Mouse (Mus musculus) embryonic facial prominence, embryonic 14.5 days (tissue): Measurements from ENCODE around the gene Efcab10. TPM values are rescaled to one million over a fixed set of nuclear protein-coding genes. Genes with fewer than 3 reads are reported as not detected.

Experiments
- ATAC-seq: fragments of 200-750 bp; cut with Nextera tagmentation; 2 replicates; pipeline ENCODE4 v1.8.0; 2017; ENCODE audit warnings: low read depth, moderate number of reproducible peaks, moderate TSS enrichment
- DNase-seq: peaks from one replicate; pipeline ENCODE4 v3.0.0-alpha.2; 2015; ENCODE audit warnings: low spot score
- H3K27ac ChIP-seq: fragments of 300-500 bp; sonication (generic); replicated peaks from 2 replicates; pipeline ENCODE4 v1.5.1; 2014; ENCODE audit warnings: low read depth, mild to moderate bottlenecking, low read length, moderate library complexity
- H3K27me3 ChIP-seq: fragments of 300-500 bp; sonication (generic); replicated peaks from 2 replicates; pipeline ENCODE4 v1.6.1; 2014; ENCODE audit warnings: low read length; ENCODE audit not compliant: control insufficient read depth, insufficient read depth
- H3K36me3 ChIP-seq: fragments of 300-500 bp; sonication (generic); 2 replicates; pipeline ENCODE4 v1.6.1; 2014; ENCODE audit warnings: low read length, mixed read lengths; ENCODE audit not compliant: control insufficient read depth, insufficient read depth
- H3K4me1 ChIP-seq: fragments of 300-500 bp; sonication (generic); 2 replicates; pipeline ENCODE4 v1.6.1; 2014; ENCODE audit warnings: antibody characterized with exemption, low read length; ENCODE audit not compliant: control insufficient read depth, insufficient read depth
- H3K4me2 ChIP-seq: fragments of 300-500 bp; sonication (generic); 2 replicates; pipeline ENCODE4 v1.6.1; 2014; ENCODE audit warnings: low read depth, mild to moderate bottlenecking, low read length, moderate library complexity, mixed read lengths
- H3K4me3 ChIP-seq: fragments of 300-500 bp; sonication (generic); 2 replicates; pipeline ENCODE4 v1.5.1; 2014; ENCODE audit warnings: low read depth, mild to moderate bottlenecking, low read length
- H3K9ac ChIP-seq: fragments of 300-500 bp; sonication (generic); 2 replicates; pipeline ENCODE4 v1.6.1; 2014; ENCODE audit warnings: low read depth, mild to moderate bottlenecking, low read length, moderate library complexity, mixed read lengths
- H3K9me3 ChIP-seq: fragments of 300-500 bp; sonication (generic); 2 replicates; pipeline ENCODE4 v1.6.1; 2016; ENCODE audit warnings: low read length; ENCODE audit not compliant: control insufficient read depth
- WGBS: fragments of 180-500 bp; shearing (Covaris S2); extraction: QIAGEN DNeasy Blood & Tissue Kit; methylation state at CpG from one replicate; pipeline ENCODE4 v1.1.7; 2014; 5-methylcytosine and 5-hydroxymethylcytosine counted together
- polyA plus RNA-seq: library from polyadenylated mRNA; unstranded; fragments of >200 nt; fragmentation: Nextera tagmentation; extraction: Ambion mirVana; gene quantifications from 2 replicates; pipeline ENCODE4 v1.2.1, GENCODE M21; 2014

Efcab10 gene
- polyA plus RNA-seq, 1 experiment from 2014 or later: 5.0 TPM

DNA sequence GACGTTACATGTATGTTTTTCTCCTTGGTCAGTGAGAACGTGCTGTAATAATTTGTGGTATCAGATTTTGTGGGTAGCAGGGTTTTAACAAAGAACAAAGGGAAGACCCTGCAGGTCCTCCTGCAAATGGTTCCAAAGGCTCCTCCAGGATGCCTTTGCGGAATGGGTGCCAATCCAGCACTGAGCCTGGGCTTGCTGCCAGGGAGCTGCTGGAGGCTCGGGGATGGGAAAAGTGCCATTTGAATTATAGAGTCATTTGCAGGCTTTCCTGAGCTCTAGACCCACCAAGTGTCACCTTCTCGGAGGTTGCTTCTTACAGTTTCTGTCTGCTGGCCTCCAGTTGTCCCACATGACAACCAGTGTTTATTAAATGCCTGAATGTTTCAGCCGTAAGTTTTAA is 33.9 kb upstream of the Efcab10 start:
- 39% methylated on average over 6 of the region's 6 CpGs for WGBS
- 0 out of 2 replicates have a peak, but pooled peaks cover 9% of the 10 kb centered on the region for H3K4me1 ChIP-seq
- ATAC-seq (0 out of 2 replicates have a peak, but pooled peaks have one; percentile 18), DNase-seq (peak; percentile 82)
- H3K27me3 ChIP-seq: no peaks in the 10 kb centered on the region
- no peak overlapping the region for H3K9ac ChIP-seq
- H3K4me3 ChIP-seq: no peak overlapping the region
- peaks cover 3% of the 10 kb centered on the region; the same call in 1 of the 2 replicates for H3K36me3 ChIP-seq
- H3K27ac ChIP-seq: peak overlapping the region; percentile 13; the same call in 1 of the 2 replicates
- H3K4me2 ChIP-seq: no peak overlapping the region
- no peaks in the 10 kb centered on the region for H3K9me3 ChIP-seq

- H3K9me3 ChIP-seq: no peaks in the 10 kb centered on the region
- no peaks in the 10 kb centered on the region for H3K27me3 ChIP-seq
- H3K4me1 ChIP-seq: 0 out of 2 replicates have a peak, but pooled peaks cover 9% of the 10 kb centered on the region
- no peak for ATAC-seq
- H3K4me2 ChIP-seq: no peak overlapping the region
- WGBS: 77% methylated on average over 8 of the region's 8 CpGs
- no peak overlapping the region for H3K9ac ChIP-seq
- H3K27ac ChIP-seq: no peak overlapping the region
- no peak for DNase-seq
- no peak overlapping the region for H3K4me3 ChIP-seq
- peaks cover 10% of the 10 kb centered on the region for H3K36me3 ChIP-seq
Observed at GRCm38 (mm10) chr12:33364511-33364910, 30.1 kb upstream of the Efcab10 start.

DNA sequence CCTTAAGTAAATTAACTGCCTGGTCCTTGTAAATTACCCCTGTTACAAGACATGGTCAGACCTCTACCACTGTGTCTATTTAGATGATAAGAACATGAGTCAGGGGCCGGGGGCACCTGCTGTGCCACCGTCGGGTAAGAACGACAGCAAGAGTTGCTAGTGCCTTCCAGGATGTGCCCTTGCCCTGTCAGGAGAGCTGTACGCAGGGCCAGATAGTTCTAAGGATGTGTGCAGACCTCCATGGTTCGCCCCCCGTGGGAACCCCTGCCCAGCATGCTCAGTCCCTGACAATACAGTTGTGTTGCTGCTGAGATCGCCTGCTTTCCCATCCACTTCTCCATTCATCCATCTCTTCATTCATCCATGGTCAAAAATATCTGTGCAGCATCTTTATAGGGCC is 29.5 kb upstream of the Efcab10 start:
- no peak for DNase-seq
- Histone ChIP-seq H3K36me3 (peaks cover 7% of the 10 kb centered on the region), H3K4me1 (0 out of 2 replicates have a peak, but pooled peaks cover 9% of the 10 kb centered on the region), H3K9me3 (no peaks in the 10 kb centered on the region), H3K27ac (no peak overlapping the region), H3K9ac (no peak overlapping the region), H3K4me2 (no peak overlapping the region), H3K27me3 (no peaks in the 10 kb centered on the region), H3K4me3 (no peak overlapping the region)
- no peak for ATAC-seq
- WGBS: 87% methylated on average over 8 of the region's 8 CpGs

DNA sequence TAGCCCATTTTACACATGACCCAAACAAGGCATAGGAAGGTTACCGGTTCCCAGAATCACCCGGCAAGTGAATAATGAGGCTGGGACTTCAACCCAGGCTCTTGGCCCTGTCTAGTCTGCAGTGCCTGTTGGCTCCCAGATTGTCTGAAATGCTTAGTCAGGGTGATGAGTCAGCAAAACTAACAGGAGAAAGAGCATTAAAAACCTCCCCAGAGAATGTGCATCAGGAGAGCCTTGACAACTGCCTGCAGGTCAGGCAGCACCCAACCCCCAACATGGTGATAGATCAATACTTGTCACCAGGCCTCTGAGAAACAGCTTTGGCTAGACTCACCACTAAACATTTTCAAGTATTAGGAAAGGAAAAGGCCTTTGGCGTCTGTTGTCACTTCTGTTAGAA is 25.1 kb upstream of the Efcab10 start:
- no peak overlapping the region for H3K27ac ChIP-seq
- no peaks in the 10 kb centered on the region for H3K4me1 ChIP-seq
- H3K27me3 ChIP-seq: no peaks in the 10 kb centered on the region
- no peaks in the 10 kb centered on the region for H3K9me3 ChIP-seq
- no peak overlapping the region for H3K9ac ChIP-seq
- no peak overlapping the region for H3K4me3 ChIP-seq
- H3K36me3 ChIP-seq: peaks cover 7% of the 10 kb centered on the region
- ATAC-seq (no peak), DNase-seq (no peak)
- 84% methylated on average over 3 of the region's 3 CpGs for WGBS
- no peak overlapping the region for H3K4me2 ChIP-seq

DNA sequence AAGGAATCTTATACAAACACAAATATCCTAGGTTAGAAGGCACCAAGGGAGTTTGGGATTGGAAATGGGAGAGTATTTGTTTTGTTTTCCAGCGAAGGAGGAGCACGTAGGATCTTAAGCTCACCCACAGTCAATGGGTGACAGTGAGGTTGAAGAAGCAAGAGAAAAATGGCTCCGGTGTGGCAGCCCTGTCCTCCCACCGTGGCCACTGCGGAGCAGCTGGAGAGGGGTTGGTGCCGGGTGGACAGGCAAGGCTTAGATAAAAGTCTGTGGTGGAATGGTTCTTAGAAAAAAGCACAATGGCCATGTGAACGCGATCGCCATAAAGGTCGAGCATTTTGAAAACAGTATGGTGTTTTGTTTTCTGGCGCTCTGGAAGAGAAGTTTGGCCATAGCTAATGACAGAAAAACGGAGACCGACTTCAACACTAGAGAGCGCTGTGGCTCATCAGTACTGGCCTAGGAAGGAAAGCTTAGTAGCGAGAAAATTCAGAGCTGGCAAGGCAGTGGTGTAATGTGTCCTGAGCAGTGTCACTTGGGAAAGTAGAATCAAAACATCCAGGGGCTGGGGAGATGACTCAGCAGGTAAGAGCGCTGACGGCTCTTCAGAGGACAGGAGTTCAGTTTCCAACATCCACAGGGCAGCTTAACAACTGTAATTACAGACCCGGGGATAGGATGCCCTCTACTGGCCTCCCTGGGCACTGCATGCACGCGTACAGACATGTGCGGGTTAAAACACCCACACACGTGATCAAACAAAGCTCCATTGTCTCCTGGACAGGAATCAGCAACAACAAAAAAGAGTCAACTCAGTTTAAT is 14.8 kb upstream of the Efcab10 start:
- ATAC-seq (peak; percentile 86), DNase-seq (peak; percentile 73)
- Histone ChIP-seq H3K9ac (no peak overlapping the region), H3K4me2 (peak overlapping the region; percentile 49), H3K27ac (no peak overlapping the region), H3K4me3 (peak overlapping the region; percentile 16; the same call in 1 of the 2 replicates), H3K9me3 (no peaks in the 10 kb centered on the region), H3K27me3 (no peaks in the 10 kb centered on the region), H3K4me1 (no peaks in the 10 kb centered on the region), H3K36me3 (no peaks in the 10 kb centered on the region)
- WGBS: 19% methylated on average over 22 of the region's 22 CpGs

DNA sequence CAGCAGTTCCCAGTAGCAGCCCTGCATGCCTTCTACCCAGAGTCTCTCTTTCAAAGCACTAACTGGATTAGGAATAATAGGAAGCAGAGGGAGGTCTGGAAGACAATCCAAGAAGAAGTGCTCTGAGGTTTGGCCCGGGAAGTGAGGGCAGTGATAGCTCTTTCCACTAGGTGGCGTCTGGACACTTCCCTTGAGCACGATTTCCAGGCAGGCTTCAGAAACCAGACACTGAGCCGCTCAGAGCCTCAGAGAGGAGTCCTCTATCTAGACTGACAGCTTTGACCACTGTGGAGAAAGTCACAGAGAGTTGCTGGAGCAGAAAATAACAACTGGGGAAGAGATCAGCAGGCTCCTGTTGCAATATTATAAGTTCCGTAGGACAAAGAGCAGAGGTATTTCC is 5.8 kb upstream of the Efcab10 start:
- no peak overlapping the region for H3K9ac ChIP-seq
- WGBS: 6% methylated on average over 5 of the region's 5 CpGs
- DNase-seq: peak; percentile 89
- H3K36me3 ChIP-seq: no peaks in the 10 kb centered on the region
- H3K4me1 ChIP-seq: no peaks in the 10 kb centered on the region
- ATAC-seq: peak; percentile 84
- H3K27me3 ChIP-seq: no peaks in the 10 kb centered on the region
- H3K4me3 ChIP-seq: no peak overlapping the region
- no peak overlapping the region for H3K27ac ChIP-seq
- H3K9me3 ChIP-seq: no peaks in the 10 kb centered on the region
- no peak overlapping the region for H3K4me2 ChIP-seq

DNA sequence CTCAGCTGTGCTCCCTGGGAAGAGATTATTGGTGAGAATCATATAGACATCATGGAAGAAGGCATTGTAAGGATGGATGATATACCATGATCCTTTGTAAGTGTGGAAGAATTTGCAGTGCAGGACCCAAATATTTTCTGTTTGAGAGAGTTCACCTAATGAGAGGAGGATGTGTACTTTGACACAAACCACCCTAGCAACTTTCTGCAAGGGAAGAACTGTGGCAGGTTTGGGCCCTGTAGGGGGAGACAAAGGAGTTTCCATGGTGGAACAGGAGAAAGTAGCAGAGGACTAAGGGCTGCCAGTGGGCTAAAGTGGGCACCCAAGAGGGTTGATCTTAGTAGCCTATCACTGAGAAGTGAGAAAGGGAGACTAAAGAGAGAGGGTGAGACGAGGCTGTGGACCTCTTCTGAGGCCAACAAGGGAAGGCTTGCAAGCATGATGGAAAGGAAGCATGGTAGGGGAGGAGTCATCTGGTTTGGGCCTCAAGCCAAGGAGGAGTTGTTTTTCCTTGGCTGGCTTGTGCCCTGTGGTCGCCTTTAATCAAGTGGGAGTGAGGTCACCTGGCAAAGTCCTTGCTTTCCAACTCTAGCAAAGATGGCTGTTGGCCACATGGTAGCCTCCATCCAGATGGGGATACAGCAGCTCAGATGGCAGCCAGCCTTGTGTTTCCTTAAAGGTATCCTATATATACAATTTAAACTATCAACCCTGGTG is 3.7 kb upstream of the Efcab10 start:
- H3K27me3 ChIP-seq: no peaks in the 10 kb centered on the region
- H3K9me3 ChIP-seq: no peaks in the 10 kb centered on the region
- H3K4me1 ChIP-seq: no peaks in the 10 kb centered on the region
- H3K4me3 ChIP-seq: no peak overlapping the region
- no peak overlapping the region for H3K27ac ChIP-seq
- H3K9ac ChIP-seq: no peak overlapping the region
- 61% methylated on average over 2 of the region's 2 CpGs for WGBS
- ATAC-seq (no peak), DNase-seq (peak; percentile 30)
- no peak overlapping the region for H3K4me2 ChIP-seq
- H3K36me3 ChIP-seq: no peaks in the 10 kb centered on the region

DNA sequence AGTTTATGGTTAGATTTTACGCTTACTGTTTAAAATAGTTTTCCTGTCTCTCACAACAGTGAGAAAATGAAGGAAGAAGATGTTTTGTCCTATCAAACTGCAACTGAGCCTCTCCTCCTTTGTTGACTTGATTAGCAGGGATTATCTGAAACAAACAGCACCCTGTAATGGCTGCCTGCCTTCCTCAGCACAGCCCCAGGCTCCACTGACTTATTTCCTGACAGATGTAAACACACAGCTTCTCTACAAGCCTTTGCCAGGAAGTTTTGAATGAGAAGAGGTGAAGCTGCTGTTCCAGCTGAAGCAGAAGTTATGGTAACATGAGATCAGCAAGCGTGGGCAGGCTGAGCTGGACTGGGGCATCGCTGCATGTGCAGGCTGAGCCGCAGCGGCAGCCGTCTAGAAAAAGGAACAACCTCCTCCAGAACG is 8.6 kb downstream of the Efcab10 start:
- Histone ChIP-seq H3K4me1 (no peaks in the 10 kb centered on the region), H3K27ac (no peak overlapping the region), H3K9ac (no peak overlapping the region), H3K36me3 (no peaks in the 10 kb centered on the region), H3K4me3 (no peak overlapping the region), H3K4me2 (no peak overlapping the region), H3K9me3 (no peaks in the 10 kb centered on the region), H3K27me3 (no peaks in the 10 kb centered on the region)
- DNase-seq (peak; percentile 64), ATAC-seq (peak; percentile 44; the same call in 1 of the 2 replicates)
- WGBS: 14% methylated on average over 7 of the region's 7 CpGs
